Mouse (Mus musculus) embryonic fibroblast, embryonic 13.5 days (primary cell): ENCODE results near the gene Rgs8. TPM values are rescaled to one million over a fixed set of nuclear protein-coding genes. Genes with fewer than 3 reads are reported as not detected.

Source experiments
- H3K27ac ChIP-seq: 2 replicates; pipeline ENCODE4 v1.5.1; 2012; ENCODE audit warnings: low read length, control low read depth, inconsistent platforms; ENCODE audit not compliant: insufficient read depth
- H3K4me1 ChIP-seq: 2 replicates; pipeline ENCODE4 v1.6.1; 2011; ENCODE audit warnings: low read length; ENCODE audit not compliant: control insufficient read depth, insufficient read depth
- H3K4me3 ChIP-seq: 2 replicates; pipeline ENCODE4 v1.5.1; 2011; ENCODE audit warnings: mild to moderate bottlenecking, control low read depth, low read length; ENCODE audit not compliant: insufficient read depth
- CTCF ChIP-seq: IDR thresholded peaks from 2 replicates; pipeline ENCODE4 v1.5.1; 2011; ENCODE audit warnings: mild to moderate bottlenecking, control low read depth, low read length, moderate library complexity, borderline replicate concordance; ENCODE audit not compliant: insufficient read depth
- POLR2A ChIP-seq: IDR thresholded peaks from 2 replicates; pipeline ENCODE4 v1.6.1; 2011; ENCODE audit warnings: low read depth, mild to moderate bottlenecking, control low read depth, low read length, moderate library complexity
- polyA plus RNA-seq: library from polyadenylated mRNA; stranded (reverse); fragments of >200 nt; gene quantifications from 2 replicates; pipeline ENCODE4 v1.2.4, GENCODE M21; 2011; ENCODE audit warnings: low read depth; ENCODE audit not compliant: missing spikeins, insufficient read length

Rgs8 gene
- polyA plus RNA-seq, result 0.39 and 0.48 TPM in 2 replicates

- Histone ChIP-seq H3K4me3 (no peak within 1 kb of the TSS), H3K27ac (no peak within 1 kb of the TSS)
- no peak for TF ChIP-seq POLR2A
Measured at GRCm38 (mm10) chr1:153652938-153653623, at the start of gene Rgs8. Gene Rgs8, plus strand, starts transcription at chr1:153653025.

GRCm38 (mm10) chr1:153617340-153617830 lies 35.4 kb upstream of the Rgs8 start:
- peak overlapping the region; percentile 91 for H3K27ac ChIP-seq
- no peaks in the 10 kb centered on the region for H3K4me1 ChIP-seq
- H3K4me3 ChIP-seq, result no peak overlapping the region
- TF ChIP-seq CTCF (no peak), POLR2A (no peak)

More at GRCm38 (mm10) chr1:153652938-153653623, at the start of gene Rgs8:
- 0 out of 2 replicates have a peak, but pooled peaks cover 2% of the 10 kb centered on the region for H3K4me1 ChIP-seq

- TF ChIP-seq POLR2A (no peak), CTCF (no peak)
Measured at GRCm38 (mm10) chr1:153623036-153623435, 29.8 kb upstream of the Rgs8 start.

GRCm38 (mm10) chr1:153632686-153633085 lies 20.1 kb upstream of the Rgs8 start:
- H3K4me1 ChIP-seq, result peaks cover 12% of the 10 kb centered on the region
- no peak overlapping the region for H3K4me3 ChIP-seq
- H3K27ac ChIP-seq, result no peak overlapping the region
- TF ChIP-seq CTCF, result no peak
- no peak for TF ChIP-seq POLR2A

More at GRCm38 (mm10) chr1:153623036-153623435, 29.8 kb upstream of the Rgs8 start:
- H3K4me1 ChIP-seq, result no peaks in the 10 kb centered on the region
- no peak overlapping the region for H3K27ac ChIP-seq
- H3K4me3 ChIP-seq, result no peak overlapping the region

GRCm38 (mm10) chr1:153635056-153635455 lies 17.8 kb upstream of the Rgs8 start:
- Histone ChIP-seq H3K27ac (no peak overlapping the region), H3K4me1 (peaks cover 12% of the 10 kb centered on the region), H3K4me3 (no peak overlapping the region)
- TF ChIP-seq CTCF (no peak), POLR2A (no peak)

- Histone ChIP-seq H3K27ac (no peak overlapping the region), H3K4me3 (no peak overlapping the region), H3K4me1 (peaks cover 12% of the 10 kb centered on the region)
- TF ChIP-seq POLR2A (no peak), CTCF (no peak)
Measured at GRCm38 (mm10) chr1:153635521-153635920, 17.3 kb upstream of the Rgs8 start.

- Histone ChIP-seq H3K4me1 (peaks cover 12% of the 10 kb centered on the region), H3K27ac (no peak overlapping the region), H3K4me3 (no peak overlapping the region)
- TF ChIP-seq CTCF (no peak), POLR2A (no peak)
Measured at GRCm38 (mm10) chr1:153636821-153637220, 16.0 kb upstream of the Rgs8 start.

GRCm38 (mm10) chr1:153641492-153641939 lies 11.3 kb upstream of the Rgs8 start:
- TF ChIP-seq CTCF, result no peak
- no peak for TF ChIP-seq POLR2A
- Histone ChIP-seq H3K4me3 (no peak overlapping the region), H3K4me1 (peaks cover 7% of the 10 kb centered on the region), H3K27ac (no peak overlapping the region)

GRCm38 (mm10) chr1:153641940-153642501 lies 10.8 kb upstream of the Rgs8 start:
- H3K4me3 ChIP-seq, result no peak overlapping the region
- peaks cover 7% of the 10 kb centered on the region for H3K4me1 ChIP-seq
- TF ChIP-seq CTCF, result no peak
- TF ChIP-seq POLR2A, result no peak
- peak overlapping the region; percentile 35 for H3K27ac ChIP-seq

- TF ChIP-seq CTCF (no peak), POLR2A (no peak)
- Histone ChIP-seq H3K4me3 (no peak overlapping the region), H3K27ac (no peak overlapping the region), H3K4me1 (0 out of 2 replicates have a peak, but pooled peaks cover 2% of the 10 kb centered on the region)
Measured at GRCm38 (mm10) chr1:153653674-153654073, 849 bp downstream of the Rgs8 start.
